Mouse (Mus musculus) ES-E14 (cell line): ENCODE results near the gene Rabepk. TPM values are rescaled to one million over a fixed set of nuclear protein-coding genes. Genes with fewer than 3 reads are reported as not detected.
A peak's percentile ranks its signal among the peaks of the same experiment; 100 is the strongest.

Source experiments
- DNase-seq: peaks from one replicate; pipeline ENCODE4 v3.0.0-alpha.2; 2013; ENCODE audit warnings: low read depth, low spot score
- H3K27ac ChIP-seq: 2 replicates; pipeline ENCODE4 v1.5.1; 2012; ENCODE audit warnings: low read depth, mild to moderate bottlenecking, low read length, moderate library complexity, mixed read lengths; ENCODE audit not compliant: poor library complexity, insufficient read depth, severe bottlenecking
- H3K36me3 ChIP-seq: 2 replicates; pipeline ENCODE4 v1.6.1; 2012; ENCODE audit warnings: mild to moderate bottlenecking, low read length, moderate library complexity, mixed read lengths; ENCODE audit not compliant: control insufficient read depth, poor library complexity, insufficient read depth, severe bottlenecking
- H3K4me1 ChIP-seq, 2 experiments: fragments of 150-350 bp in 1 of 2; sonication (generic) in 1 of 2; 2 replicates each; pipeline ENCODE4 v1.6.1; 2012; ENCODE audit warnings: low read length in 2 of 2, mild to moderate bottlenecking in 1 of 2, mixed read lengths in 1 of 2; ENCODE audit not compliant: control insufficient read depth in 2 of 2, insufficient read depth in 2 of 2, poor library complexity in 1 of 2
- H3K4me3 ChIP-seq, 2 experiments: fragments of 150-350 bp in 1 of 2; sonication (generic) in 1 of 2; 2 replicates each; pipeline ENCODE4 v1.5.1; 2012; ENCODE audit warnings: low read length in 2 of 2, low read depth in 1 of 2, mild to moderate bottlenecking in 1 of 2, mixed read lengths in 1 of 2; ENCODE audit not compliant: insufficient read depth in 1 of 2, poor library complexity in 1 of 2, severe bottlenecking in 1 of 2
- H3K9ac ChIP-seq: 2 replicates; pipeline ENCODE4 v1.6.1; 2012; ENCODE audit warnings: low read depth, mild to moderate bottlenecking, low read length, mixed read lengths; ENCODE audit not compliant: poor library complexity, insufficient read depth, severe bottlenecking
- H3K9me3 ChIP-seq: fragments of 150-350 bp; sonication (generic); 2 replicates; pipeline ENCODE4 v1.6.1; 2012; ENCODE audit warnings: low read depth, mild to moderate bottlenecking, low read length; ENCODE audit not compliant: control insufficient read depth, insufficient read depth
- CHD2 ChIP-seq: IDR thresholded peaks from 2 replicates; pipeline ENCODE4 v1.6.1; 2014; ENCODE audit warnings: mild to moderate bottlenecking, low read depth, low read length, inconsistent platforms
- HCFC1 ChIP-seq: IDR thresholded peaks from 2 replicates; pipeline ENCODE4 v1.6.1; 2012; ENCODE audit warnings: low read length, inconsistent platforms, borderline replicate concordance; ENCODE audit not compliant: insufficient read depth
- MAFK ChIP-seq: IDR thresholded peaks from 2 replicates; pipeline ENCODE4 v1.6.1; 2014; ENCODE audit warnings: mild to moderate bottlenecking, low read depth, low read length, inconsistent platforms; ENCODE audit not compliant: insufficient read depth
- ZC3H11A ChIP-seq: IDR thresholded peaks from 2 replicates; pipeline ENCODE4 v1.6.1; 2012; ENCODE audit warnings: low read depth, mild to moderate bottlenecking, inconsistent platforms, low read length, borderline replicate concordance
- ZNF384 ChIP-seq: IDR thresholded peaks from 2 replicates; pipeline ENCODE4 v1.6.1; 2012; ENCODE audit warnings: low read depth, low read length, inconsistent platforms
- in situ Hi-C, 2 experiments: fragments of 600-800 bp; cut with MboI; formaldehyde crosslinking; loops; one replicate each; pipeline ENCODE4 v1.15.1; 2025; ENCODE audit warnings: low sequenced_read_pairs in 2 of 2, inconsistent platforms in 1 of 2; ENCODE audit not compliant: unreplicated experiment in 2 of 2
- total RNA-seq: library from RNA; depleted of rRNA; stranded (reverse); fragments of 300-350 nt; gene quantifications from 2 replicates; pipeline ENCODE4 v1.2.3, GENCODE M21; 2012; rRNA removed

The Rabepk gene
- total RNA-seq, 1 experiment, result 32.7 TPM

- H3K27ac ChIP-seq, result no peak overlapping the region
- H3K9me3 ChIP-seq, result no peaks in the 10 kb centered on the region
- H3K36me3 ChIP-seq, result no peaks in the 10 kb centered on the region
- TF ChIP-seq ZC3H11A (no peak), MAFK (peak; percentile 98), HCFC1 (no peak), CHD2 (no peak), ZNF384 (no peak)
- H3K9ac ChIP-seq, result no peak overlapping the region
- no peak overlapping the region for H3K4me3 ChIP-seq
- in situ Hi-C loops, result no loop called here
- no peak for DNase-seq
- peaks cover 2% of the 10 kb centered on the region in 2 experiments; a peak in 1 of 4 replicates for H3K4me1 ChIP-seq
Measured at GRCm38 (mm10) chr2:34736626-34737025, 63.1 kb downstream of the Rabepk start.

Other genes starting within 250 kb of the Rabepk start
- 41.1 and 47.0 TPM in 2 replicates for gene Gapvd1, start 44.7 kb downstream of the Rabepk start, total RNA-seq
- gene Hspa5, start 27.9 kb downstream of the Rabepk start, total RNA-seq, result 1,484 and 1,772 TPM in 2 replicates
- 50.9 and 57.2 TPM in 2 replicates for gene Fbxw2, start 26.4 kb upstream of the Rabepk start, total RNA-seq
- gene Gm34653, start 33.1 kb upstream of the Rabepk start, total RNA-seq, result 0.53 and 0.62 TPM in 2 replicates
- gene Cutal, start 74.5 kb upstream of the Rabepk start, total RNA-seq, result 0.22 and 0.42 TPM in 2 replicates
- 42.4 and 50.6 TPM in 2 replicates for gene Psmd5, start 75.1 kb upstream of the Rabepk start, total RNA-seq
- gene Phf19, start 114.1 kb upstream of the Rabepk start, total RNA-seq, result 3.7 and 6.8 TPM in 2 replicates
- 1.2 and 1.3 TPM in 2 replicates for gene Traf1, start 161.9 kb upstream of the Rabepk start, total RNA-seq